Mouse (Mus musculus) hindbrain, postnatal 0 days (tissue): ENCODE measurements around the gene Gckr. TPM values are rescaled to one million over a fixed set of nuclear protein-coding genes. Genes with fewer than 3 reads are reported as not detected.

Experiments
- ATAC-seq: fragments of 200-750 bp; cut with Nextera tagmentation; 2 replicates; pipeline ENCODE4 v1.8.0; 2017; ENCODE audit warnings: mild to moderate bottlenecking, moderate TSS enrichment, moderate library complexity
- DNase-seq: peaks from one replicate; pipeline ENCODE4 v3.0.0-alpha.2; 2015; ENCODE audit warnings: low spot score
- H3K27ac ChIP-seq: fragments of 300-500 bp; sonication (generic); 2 replicates; pipeline ENCODE4 v1.5.1; 2014; ENCODE audit warnings: mild to moderate bottlenecking
- H3K27me3 ChIP-seq: fragments of 300-500 bp; sonication (generic); 2 replicates; pipeline ENCODE4 v1.6.1; 2014; ENCODE audit warnings: low read length, mixed read lengths; ENCODE audit not compliant: insufficient read depth
- H3K36me3 ChIP-seq: fragments of 300-500 bp; sonication (generic); 2 replicates; pipeline ENCODE4 v1.6.1; 2014; ENCODE audit warnings: low read length, mixed read lengths; ENCODE audit not compliant: insufficient read depth
- H3K4me1 ChIP-seq: fragments of 300-500 bp; sonication (generic); 2 replicates; pipeline ENCODE4 v1.6.1; 2014; ENCODE audit warnings: antibody characterized with exemption, low read length, mixed read lengths; ENCODE audit not compliant: insufficient read depth
- H3K4me2 ChIP-seq: fragments of 300-500 bp; sonication (generic); 2 replicates; pipeline ENCODE4 v1.6.1; 2014; ENCODE audit warnings: low read depth, mild to moderate bottlenecking, low read length, moderate library complexity, mixed read lengths
- H3K4me3 ChIP-seq: fragments of 300-500 bp; sonication (generic); 2 replicates; pipeline ENCODE4 v1.5.1; 2014; ENCODE audit warnings: low read length
- H3K9ac ChIP-seq: fragments of 300-500 bp; sonication (generic); replicated peaks from 2 replicates; pipeline ENCODE4 v1.6.1; 2014; ENCODE audit warnings: mild to moderate bottlenecking, low read length, moderate library complexity, mixed read lengths
- H3K9me3 ChIP-seq: fragments of 300-500 bp; sonication (generic); 2 replicates; pipeline ENCODE4 v1.6.1; 2016; ENCODE audit warnings: low read length, mixed read lengths
- CTCF ChIP-seq: IDR thresholded peaks from 2 replicates; pipeline ENCODE4 v1.5.1; 2016; ENCODE audit warnings: antibody characterized with exemption, control low read depth, low read depth
- WGBS: fragments of 180-500 bp; shearing (Covaris S2); extraction: QIAGEN DNeasy Blood & Tissue Kit; methylation state at CpG from one replicate; pipeline ENCODE4 v1.1.7; 2014; 5-methylcytosine and 5-hydroxymethylcytosine counted together
- polyA plus RNA-seq: library from polyadenylated mRNA; unstranded; fragments of >200 nt; fragmentation: Nextera tagmentation; extraction: Ambion mirVana; gene quantifications from 2 replicates; pipeline ENCODE4 v1.2.1, GENCODE M21; 2015
- total RNA-seq: library from RNA; depleted of rRNA; stranded (reverse); fragments of >200 nt; gene quantifications from 2 replicates; pipeline ENCODE4 v1.2.3, GENCODE M21; 2014; rRNA removed

The Gckr gene
- total RNA-seq (0.89 TPM in 1 of 2 replicates, not detected in the other), polyA plus RNA-seq (0.56 and 0.93 TPM in 2 replicates)

DNA sequence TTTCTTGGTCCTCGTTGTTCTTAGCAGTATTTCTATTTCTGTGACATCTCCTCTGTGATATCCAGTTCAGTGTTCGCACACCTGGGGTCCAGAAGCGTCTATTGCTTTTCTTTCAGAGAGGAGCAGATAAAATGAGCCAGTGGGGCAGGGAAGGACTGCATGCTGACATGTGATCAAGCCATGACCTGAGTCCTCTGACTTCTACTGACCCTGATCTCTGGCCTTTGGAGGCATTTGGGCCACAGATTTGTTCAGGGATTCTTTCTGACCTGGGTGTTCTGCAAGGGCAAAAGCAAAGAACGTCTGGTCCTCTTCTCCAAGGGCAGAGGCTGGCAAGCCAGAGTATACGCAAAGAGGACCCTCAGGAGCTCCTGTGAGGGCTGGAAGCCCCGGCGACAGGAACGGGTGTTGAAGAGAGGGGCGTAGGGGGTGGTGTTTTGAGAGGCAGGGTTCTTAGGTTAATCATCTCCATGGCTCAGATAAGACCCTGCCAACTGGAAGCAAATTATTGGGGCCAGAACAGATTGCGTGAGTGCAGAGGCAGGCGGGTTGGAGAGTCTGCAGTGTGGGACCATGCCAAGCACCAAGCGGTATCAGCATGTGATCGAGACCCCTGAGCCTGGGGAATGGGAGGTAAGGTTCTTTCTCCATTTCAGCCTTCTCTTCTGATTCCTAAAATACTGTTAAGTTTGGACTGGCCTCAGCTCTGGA, at the start of gene Gckr:
Gene Gckr (plus strand): TSS at position 397 of the 711 bp plus-strand sequence.
- Histone ChIP-seq H3K4me1 (peaks cover 4% of the 10 kb centered on the region; the same call in 1 of the 2 replicates), H3K4me2 (peak within 1 kb of the TSS; percentile 91), H3K9me3 (no peaks in the 10 kb centered on the region), H3K36me3 (peaks cover 16% of the 10 kb centered on the region; the same call in 1 of the 2 replicates), H3K4me3 (peak within 1 kb of the TSS; percentile 85), H3K27me3 (no peaks in the 10 kb centered on the region), H3K27ac (peak within 1 kb of the TSS; percentile 89; the same call in 1 of the 2 replicates), H3K9ac (no peak within 1 kb of the TSS; the same call in 1 of the 2 replicates)
- no peak for TF ChIP-seq CTCF
- WGBS, result 65% methylated on average over 13 of the region's 13 CpGs
- DNase-seq (no peak), ATAC-seq (no peak)

DNA sequence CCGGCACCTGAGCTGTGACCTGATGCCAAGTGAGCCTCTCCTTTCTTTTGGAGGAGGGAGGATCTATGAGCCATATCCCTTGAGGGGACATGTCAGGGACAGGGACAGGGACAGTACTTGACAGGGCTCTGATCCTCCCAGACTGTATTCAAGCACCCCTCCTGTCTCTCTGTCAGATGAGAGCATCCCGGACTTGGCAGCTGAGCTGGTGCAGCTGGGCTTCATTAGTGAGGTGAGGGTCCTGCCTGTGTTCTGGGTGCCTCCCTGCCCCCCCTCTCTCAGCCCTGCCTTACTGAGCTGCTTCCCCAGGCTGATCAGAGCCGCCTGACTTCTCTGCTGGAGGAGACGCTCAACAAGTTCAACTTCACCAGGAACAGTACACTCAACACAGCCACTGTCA, 46.5 kb upstream of the Gckr start:
- WGBS, result 56% methylated on average over 4 of the region's 4 CpGs
- Histone ChIP-seq H3K27me3 (no peaks in the 10 kb centered on the region), H3K9ac (no peak overlapping the region), H3K27ac (no peak overlapping the region), H3K36me3 (peaks cover 73% of the 10 kb centered on the region), H3K4me1 (no peaks in the 10 kb centered on the region), H3K4me2 (no peak overlapping the region), H3K4me3 (no peak overlapping the region), H3K9me3 (no peaks in the 10 kb centered on the region)
- DNase-seq (no peak), ATAC-seq (peak; percentile 45; the same call in 1 of the 2 replicates)
- no peak for TF ChIP-seq CTCF

DNA sequence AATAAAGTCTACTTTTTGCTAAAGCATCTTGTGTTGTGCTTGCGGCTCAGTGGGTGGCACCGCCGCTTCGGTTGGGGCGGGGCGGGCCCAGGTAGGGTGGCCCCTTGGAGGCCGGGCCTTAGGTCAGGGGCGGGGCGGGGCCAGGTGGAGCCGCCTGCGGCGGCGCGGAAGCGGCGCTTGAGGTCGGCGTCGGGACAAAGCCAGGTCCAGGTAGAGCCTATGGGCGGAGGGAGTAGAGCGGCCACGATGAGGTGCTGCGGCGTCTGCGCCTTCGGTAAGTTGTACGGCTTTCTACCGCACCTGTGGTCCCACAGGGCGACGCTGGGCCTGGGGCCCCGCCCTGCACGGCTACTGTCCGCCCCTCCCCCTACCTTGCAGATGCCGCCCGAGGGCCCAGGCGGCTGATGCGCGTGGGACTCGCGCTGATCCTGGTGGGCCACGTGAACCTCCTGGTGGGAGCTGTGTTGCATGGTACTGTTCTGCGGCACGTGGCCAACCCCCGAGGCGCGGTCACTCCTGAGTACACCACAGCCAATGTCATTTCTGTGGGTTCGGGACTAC, 45.6 kb upstream of the Gckr start, which contains the start of gene Krtcap3:
Gene Krtcap3 (plus strand): TSS at position 151 of the 561 bp plus-strand sequence.
- Histone ChIP-seq H3K9me3 (no peaks in the 10 kb centered on the region), H3K4me1 (no peaks in the 10 kb centered on the region), H3K4me2 (no peak within 1 kb of the TSS), H3K36me3 (peaks cover 67% of the 10 kb centered on the region), H3K9ac (no peak within 1 kb of the TSS), H3K27me3 (no peaks in the 10 kb centered on the region), H3K27ac (no peak within 1 kb of the TSS), H3K4me3 (no peak within 1 kb of the TSS)
- DNase-seq, result peak; percentile 45
- 21% methylated on average over 44 of the region's 47 CpGs for WGBS
- 0 out of 2 replicates have a peak, but pooled peaks have one; percentile 2 for TF ChIP-seq CTCF
- peak; percentile 64 for ATAC-seq

DNA sequence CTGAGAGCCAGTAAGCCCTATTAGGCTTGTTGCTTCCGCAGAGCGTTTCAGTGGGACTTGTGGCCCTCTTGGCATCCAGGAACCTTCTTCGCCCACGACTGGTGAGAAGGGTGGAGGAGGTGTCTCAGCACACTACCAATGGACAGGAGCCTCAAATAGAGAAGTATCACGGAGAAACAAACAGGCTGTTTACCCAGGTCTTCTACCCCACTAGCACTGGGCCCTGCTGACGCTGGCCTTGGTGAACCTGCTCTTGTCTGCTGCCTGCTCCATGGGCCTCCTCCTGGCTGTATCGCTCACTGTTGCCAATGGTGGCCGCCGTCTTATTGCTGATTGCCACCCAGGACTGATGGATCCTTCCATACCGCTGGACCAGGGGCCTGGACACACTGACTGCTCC, 45.1 kb upstream of the Gckr start:
- H3K27ac ChIP-seq, result no peak overlapping the region
- no peak overlapping the region for H3K4me3 ChIP-seq
- no peak overlapping the region for H3K4me2 ChIP-seq
- H3K27me3 ChIP-seq, result no peaks in the 10 kb centered on the region
- H3K9me3 ChIP-seq, result no peaks in the 10 kb centered on the region
- 61% methylated on average over 10 of the region's 10 CpGs for WGBS
- H3K36me3 ChIP-seq, result peaks cover 66% of the 10 kb centered on the region
- no peak overlapping the region for H3K9ac ChIP-seq
- H3K4me1 ChIP-seq, result no peaks in the 10 kb centered on the region
- no peak for TF ChIP-seq CTCF
- ATAC-seq, result peak; percentile 1; the same call in 1 of the 2 replicates
- no peak for DNase-seq

DNA sequence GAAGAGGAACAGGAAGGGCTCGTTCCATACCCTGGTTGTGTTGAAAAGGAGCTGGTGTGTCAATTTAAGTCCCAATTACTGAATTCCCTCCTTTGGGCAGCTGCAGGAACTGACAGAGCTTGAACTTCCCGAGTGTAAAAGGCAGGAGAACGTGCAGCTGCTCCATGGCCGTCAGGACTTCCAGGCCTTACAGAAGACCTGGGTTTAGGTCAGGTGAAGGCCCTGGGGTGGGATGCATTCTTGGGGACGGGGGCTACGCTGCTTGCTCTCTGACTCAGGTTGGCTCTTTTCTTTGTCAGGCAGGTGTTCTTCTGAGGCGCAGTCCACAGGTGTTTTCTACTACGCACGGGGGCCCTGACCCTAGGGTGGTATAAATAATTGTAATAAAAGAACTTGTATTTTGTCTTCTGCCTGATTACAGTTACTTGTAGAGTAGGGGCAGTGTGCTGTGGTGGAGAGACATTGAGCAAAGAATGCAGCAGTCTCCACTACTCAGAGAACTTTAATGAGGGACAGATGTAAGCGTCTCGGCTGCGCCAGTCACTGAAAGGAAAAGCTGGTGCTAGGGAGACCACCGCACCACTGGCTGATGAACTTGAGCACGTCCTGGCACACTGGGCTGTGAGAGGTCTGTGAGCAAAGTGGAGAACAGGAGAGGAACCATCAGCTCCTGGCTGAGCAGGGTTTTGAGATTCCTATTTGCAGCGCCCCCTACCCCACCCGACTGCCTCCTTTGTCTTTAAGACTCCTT, 44.3 kb upstream of the Gckr start:
- Histone ChIP-seq H3K4me2 (no peak overlapping the region), H3K36me3 (peaks cover 66% of the 10 kb centered on the region), H3K27me3 (no peaks in the 10 kb centered on the region), H3K9me3 (no peaks in the 10 kb centered on the region), H3K4me1 (no peaks in the 10 kb centered on the region), H3K4me3 (no peak overlapping the region), H3K27ac (no peak overlapping the region), H3K9ac (no peak overlapping the region)
- WGBS, result 87% methylated on average over 16 of the region's 16 CpGs
- DNase-seq (no peak), ATAC-seq (no peak)
- no peak for TF ChIP-seq CTCF

GRCm38 (mm10) chr5:31253806-31254205, 43.4 kb upstream of the Gckr start:
- Histone ChIP-seq H3K27me3 (no peaks in the 10 kb centered on the region), H3K4me1 (no peaks in the 10 kb centered on the region), H3K36me3 (peaks cover 58% of the 10 kb centered on the region), H3K9me3 (no peaks in the 10 kb centered on the region), H3K27ac (no peak overlapping the region), H3K4me2 (no peak overlapping the region), H3K9ac (no peak overlapping the region), H3K4me3 (no peak overlapping the region)
- ATAC-seq (no peak), DNase-seq (no peak)
- WGBS, result 94% methylated on average over 8 of the region's 8 CpGs
- no peak for TF ChIP-seq CTCF
